Mouse (Mus musculus) liver, adult 2 months (tissue): ENCODE measurements at regions not wholly inside any gene's neighbourhood (a gene's known extent, or its start where the extent isn't known, plus 50 kb on each side); places are given as distances from the start of the nearest gene placed in this dataset.

Experiments used
- CTCF ChIP-seq: fragments of 200-500 bp; IDR thresholded peaks from 2 replicates; pipeline ENCODE4 v1.5.1; 2011; ENCODE audit warnings: low read depth, low read length, control low read depth
- POLR2A ChIP-seq: fragments of 200-500 bp; IDR thresholded peaks from 2 replicates; pipeline ENCODE4 v1.6.1; 2011; ENCODE audit warnings: low read length, control low read depth; ENCODE audit not compliant: insufficient read depth; ENCODE audit errors: extremely low read depth

DNA sequence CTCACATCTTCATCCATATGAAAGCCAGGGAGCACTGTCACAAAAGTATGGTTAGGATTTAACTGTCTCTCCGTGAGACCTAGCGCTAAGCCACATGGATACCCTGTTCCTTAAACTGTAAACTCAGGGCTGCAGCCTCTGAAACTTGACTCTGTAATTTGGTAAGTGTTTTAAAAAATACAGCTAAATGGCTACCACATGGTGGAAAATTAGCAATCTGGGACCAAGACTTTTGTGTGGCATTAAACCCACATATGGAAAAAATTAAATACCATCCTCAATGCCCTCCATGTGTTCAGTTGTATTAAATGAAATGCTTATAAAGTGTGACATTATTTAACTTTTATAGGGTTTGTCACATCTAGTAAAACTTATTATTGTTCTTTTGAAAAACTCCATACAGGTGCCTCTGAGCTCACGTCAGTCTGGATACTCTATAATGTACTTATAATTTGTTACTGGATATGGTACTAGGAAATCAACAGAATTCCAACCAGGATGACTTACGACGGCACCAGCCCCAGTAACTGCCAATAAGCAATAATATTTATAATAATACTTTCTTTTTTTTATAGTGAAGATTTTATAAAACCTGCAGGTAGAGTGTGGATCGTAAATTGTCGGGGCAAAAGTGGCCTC, 131.0 kb upstream of the Frg1 start:
- TF ChIP-seq CTCF (no peak), POLR2A (no peak)
